Mouse (Mus musculus) embryonic facial prominence, embryonic 13.5 days (tissue): ENCODE measurements around the gene Ndufc1. TPM values are rescaled to one million over a fixed set of nuclear protein-coding genes. Genes with fewer than 3 reads are reported as not detected.
"Not testable (repeated sequence)": the region's sequence is repeated elsewhere in the genome, so short reads cannot be mapped to it uniquely, and the experiment has no call there.

ENCODE experiments used
- ATAC-seq: fragments of 200-750 bp; cut with Nextera tagmentation; 2 replicates; pipeline ENCODE4 v1.8.0; 2017; ENCODE audit warnings: low read depth; ENCODE audit not compliant: insufficient number of reproducible peaks, insufficient read depth, low FRiP score, low TSS enrichment
- H3K27ac ChIP-seq: fragments of 300-500 bp; sonication (generic); 2 replicates; pipeline ENCODE4 v1.5.1; 2015; ENCODE audit warnings: moderate library complexity, mild to moderate bottlenecking, inconsistent platforms
- H3K27me3 ChIP-seq: fragments of 300-500 bp; sonication (generic); 2 replicates; pipeline ENCODE4 v1.6.1; 2015; ENCODE audit warnings: mild to moderate bottlenecking, inconsistent platforms
- H3K36me3 ChIP-seq: fragments of 300-500 bp; sonication (generic); 2 replicates; pipeline ENCODE4 v1.6.1; 2015; ENCODE audit warnings: mild to moderate bottlenecking, inconsistent platforms
- H3K4me1 ChIP-seq: fragments of 300-500 bp; sonication (generic); 2 replicates; pipeline ENCODE4 v1.6.1; 2015; ENCODE audit warnings: inconsistent platforms
- H3K4me2 ChIP-seq: fragments of 300-500 bp; sonication (generic); 2 replicates; pipeline ENCODE4 v1.6.1; 2015; ENCODE audit warnings: moderate library complexity, mild to moderate bottlenecking, inconsistent platforms
- H3K4me3 ChIP-seq: fragments of 300-500 bp; sonication (generic); 2 replicates; pipeline ENCODE4 v1.5.1; 2015; ENCODE audit warnings: mild to moderate bottlenecking, inconsistent platforms
- H3K9ac ChIP-seq: fragments of 300-500 bp; sonication (generic); 2 replicates; pipeline ENCODE4 v1.6.1; 2015; ENCODE audit warnings: mild to moderate bottlenecking, inconsistent platforms
- H3K9me3 ChIP-seq: fragments of 300-500 bp; sonication (generic); 2 replicates; pipeline ENCODE4 v1.6.1; 2016; ENCODE audit warnings: inconsistent platforms
- WGBS: fragments of 180-500 bp; shearing (Covaris S2); methylation state at CpG from one replicate; pipeline ENCODE4 v1.1.7; 2015; ENCODE audit warnings: mixed read lengths; 5-methylcytosine and 5-hydroxymethylcytosine counted together
- polyA plus RNA-seq: library from polyadenylated mRNA; unstranded; fragments of >200 nt; fragmentation: Nextera tagmentation; extraction: Ambion mirVana; gene quantifications from 2 replicates; pipeline ENCODE4 v1.2.1, GENCODE M21; 2015

Gene Ndufc1
- polyA plus RNA-seq, 1 experiment from 2014 or later = 766 TPM

DNA sequence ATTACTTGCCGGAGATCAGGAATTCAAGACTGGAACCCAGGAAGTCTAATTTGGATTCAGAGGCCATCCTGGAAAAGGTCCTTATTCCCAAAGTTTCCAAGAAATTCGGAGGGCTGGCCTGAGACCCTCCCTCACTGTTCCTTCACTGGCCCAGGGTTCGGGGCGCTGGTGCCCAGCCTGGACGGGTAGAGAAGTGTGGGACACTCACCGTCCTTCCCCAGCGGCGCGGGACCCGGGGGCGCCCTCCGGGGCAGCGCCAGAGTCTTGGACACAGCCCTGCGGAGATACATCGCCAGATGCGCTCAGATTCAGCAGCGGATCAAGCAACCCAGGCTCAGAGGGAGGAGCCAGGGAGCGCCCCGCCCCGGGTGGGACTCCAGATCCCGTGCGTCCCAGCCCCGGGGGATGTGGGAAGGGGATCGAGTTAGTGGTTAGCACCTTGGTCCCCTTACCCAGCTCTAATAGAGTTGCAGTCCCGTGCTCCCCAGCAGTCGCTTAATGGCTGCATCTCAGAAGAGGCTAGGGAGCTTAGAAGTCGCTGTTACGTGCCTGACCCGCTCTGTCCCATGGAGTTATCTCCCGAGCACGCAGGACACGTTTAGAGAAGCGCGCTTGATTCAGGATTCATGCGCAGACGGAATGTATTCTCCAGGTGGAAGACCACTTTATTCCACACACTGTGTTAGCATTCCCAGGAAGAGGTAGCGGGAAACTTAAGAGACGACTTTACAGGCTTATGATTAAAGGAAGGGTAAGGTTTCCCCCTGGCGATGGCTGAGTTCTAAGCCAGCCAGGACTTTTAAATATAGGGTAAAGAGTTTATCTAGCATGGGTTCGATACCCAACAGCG lies 12.3 kb downstream of the Ndufc1 start, which contains the start of gene Mgarp:
Gene Mgarp (minus strand): TSS at position 520 of the 850 bp plus-strand sequence.
- H3K4me3 ChIP-seq = peak within 1 kb of the TSS; percentile 53
- H3K4me1 ChIP-seq = peaks cover 18% of the 10 kb centered on the region; the same call in 1 of the 2 replicates
- no peak within 1 kb of the TSS for H3K27ac ChIP-seq
- H3K27me3 ChIP-seq = peaks cover 23% of the 10 kb centered on the region
- peak within 1 kb of the TSS; percentile 73 for H3K4me2 ChIP-seq
- H3K9me3 ChIP-seq = no peaks in the 10 kb centered on the region
- H3K9ac ChIP-seq = peak within 1 kb of the TSS; percentile 67
- no peaks in the 10 kb centered on the region for H3K36me3 ChIP-seq
- peak; percentile 76; the same call in 1 of the 2 replicates for ATAC-seq
- WGBS = 2% methylated on average over 41 of the region's 41 CpGs

DNA sequence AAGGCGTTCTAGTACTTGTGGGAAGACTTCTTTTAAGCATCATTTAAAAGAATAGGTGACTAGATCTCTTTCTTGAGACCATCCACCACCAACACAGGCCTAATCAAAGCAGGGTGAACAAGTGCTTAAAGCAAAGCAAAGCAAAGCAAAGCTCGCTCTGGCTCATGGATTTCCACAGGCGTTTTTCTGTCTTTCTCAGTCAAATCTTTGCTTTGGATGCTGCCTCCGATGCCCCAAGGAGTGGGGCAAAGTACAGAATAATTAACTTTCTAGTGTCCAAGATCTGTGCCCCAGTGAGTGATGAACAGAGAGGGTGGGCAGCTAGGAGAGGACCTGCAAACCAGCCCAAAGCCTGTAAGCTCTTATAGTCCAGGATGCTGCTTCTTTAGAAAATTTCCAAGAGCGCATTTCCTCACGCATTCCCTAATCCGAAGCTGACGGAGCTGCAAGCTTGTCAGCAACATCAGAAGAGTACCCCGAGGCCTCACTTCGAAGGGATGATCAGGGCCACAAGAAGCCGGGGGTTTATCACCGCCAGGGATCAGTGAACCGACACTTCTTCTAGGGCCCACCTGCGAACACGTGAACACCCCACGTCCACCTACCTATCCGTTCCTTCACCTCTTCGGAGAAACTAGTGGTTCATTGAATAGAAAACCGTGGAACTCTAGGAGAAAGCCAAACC lies 13.2 kb downstream of the Ndufc1 start:
- no peak for ATAC-seq
- H3K4me2 ChIP-seq = peak overlapping the region; percentile 73
- peaks cover 23% of the 10 kb centered on the region for H3K27me3 ChIP-seq
- WGBS = 15% methylated on average over 19 of the region's 19 CpGs
- H3K4me3 ChIP-seq = peak overlapping the region; percentile 53
- H3K9me3 ChIP-seq = no peaks in the 10 kb centered on the region
- no peak overlapping the region for H3K9ac ChIP-seq
- no peaks in the 10 kb centered on the region for H3K36me3 ChIP-seq
- no peak overlapping the region for H3K27ac ChIP-seq
- peaks cover 18% of the 10 kb centered on the region; the same call in 1 of the 2 replicates for H3K4me1 ChIP-seq

DNA sequence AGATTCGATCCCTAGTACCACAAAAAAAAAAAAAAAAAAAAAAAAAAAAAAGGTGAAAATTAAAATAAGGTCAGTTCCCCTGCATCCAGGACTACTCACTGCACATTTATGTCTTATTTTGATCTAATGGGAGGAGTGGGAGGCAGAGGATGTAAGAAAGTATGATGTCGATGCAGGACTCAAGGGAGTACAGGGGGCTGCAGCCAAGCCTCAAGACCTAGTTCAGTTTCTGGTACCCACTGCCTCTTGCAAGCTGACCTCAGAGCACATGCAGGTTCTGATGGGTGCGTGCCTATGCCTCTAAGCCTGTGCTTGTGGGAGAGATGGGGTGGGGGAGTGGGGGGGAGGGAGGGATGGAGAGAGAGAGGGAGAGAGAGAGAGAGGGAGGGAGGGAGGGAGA lies 13.9 kb downstream of the Ndufc1 start:
- H3K27ac ChIP-seq = no peak overlapping the region
- peaks cover 18% of the 10 kb centered on the region; the same call in 1 of the 2 replicates for H3K4me1 ChIP-seq
- H3K36me3 ChIP-seq = no peaks in the 10 kb centered on the region
- no peak overlapping the region for H3K9ac ChIP-seq
- WGBS = 68% methylated on average over 3 of the region's 3 CpGs
- no peak overlapping the region for H3K4me3 ChIP-seq
- H3K27me3 ChIP-seq = peaks cover 23% of the 10 kb centered on the region
- no peak overlapping the region for H3K4me2 ChIP-seq
- H3K9me3 ChIP-seq = no peaks in the 10 kb centered on the region
- no peak for ATAC-seq

- Histone ChIP-seq H3K27ac (no peak overlapping the region), H3K9me3 (no peaks in the 10 kb centered on the region), H3K4me2 (no peak overlapping the region), H3K27me3 (peaks cover 23% of the 10 kb centered on the region), H3K4me1 (0 out of 2 replicates have a peak, but pooled peaks cover 15% of the 10 kb centered on the region), H3K9ac (no peak overlapping the region), H3K36me3 (no peaks in the 10 kb centered on the region), H3K4me3 (no peak overlapping the region)
- no peak for ATAC-seq
- 93% methylated on average over 2 of the region's 2 CpGs for WGBS
Observed at GRCm38 (mm10) chr3:51393651-51394050, 15.1 kb downstream of the Ndufc1 start.

DNA sequence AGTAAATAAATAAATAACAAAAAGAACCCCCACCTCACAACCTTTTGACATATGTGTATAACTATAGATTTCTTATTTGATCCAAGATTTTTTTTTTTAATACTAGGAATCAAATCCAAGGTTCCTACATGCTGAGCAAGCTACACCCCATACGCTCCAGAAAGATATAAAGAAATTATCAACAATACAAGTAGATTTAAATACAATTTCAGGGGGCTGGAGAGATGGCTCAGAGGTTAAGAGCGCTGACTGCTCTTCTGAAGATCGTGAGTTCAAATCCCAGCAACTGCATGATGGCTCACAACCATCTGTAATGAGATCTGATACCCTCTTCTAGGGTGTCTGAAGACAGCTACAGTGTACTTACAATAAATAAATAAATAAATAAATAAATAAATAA lies 15.8 kb downstream of the Ndufc1 start:
- 95% methylated on average over 3 of the region's 3 CpGs for WGBS
- H3K9ac ChIP-seq, ATAC-seq, H3K4me2 ChIP-seq, H3K9me3 ChIP-seq, H3K4me3 ChIP-seq, H3K27ac ChIP-seq, H3K36me3 ChIP-seq: not testable (repeated sequence)
- Histone ChIP-seq H3K4me1 (0 out of 2 replicates have a peak, but pooled peaks cover 15% of the 10 kb centered on the region), H3K27me3 (peaks cover 25% of the 10 kb centered on the region)

DNA sequence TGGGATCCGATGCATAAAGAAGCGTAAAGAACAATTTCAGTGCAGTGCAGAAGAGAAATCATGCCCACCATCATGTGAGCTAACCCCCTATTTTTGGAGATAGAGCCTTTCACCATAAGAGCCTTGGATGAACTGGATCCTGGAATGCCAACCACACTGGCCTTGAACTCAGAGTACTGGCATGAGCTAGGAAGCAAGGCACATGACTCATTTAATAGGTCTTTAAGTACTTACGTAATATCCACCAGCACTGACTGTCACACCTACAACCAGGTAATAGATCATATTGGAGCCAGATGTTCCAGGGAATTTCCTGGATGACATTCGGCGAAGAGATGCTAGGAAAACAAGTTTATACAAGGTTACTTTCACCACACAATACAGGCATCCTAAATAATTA lies 17.2 kb downstream of the Ndufc1 start:
- 79% methylated on average over 5 of the region's 5 CpGs for WGBS

GRCm38 (mm10) chr3:51391095-51391494 lies 17.7 kb downstream of the Ndufc1 start:
- WGBS = 86% methylated on average over 5 of the region's 5 CpGs
- ATAC-seq = no peak
- H3K27ac ChIP-seq = no peak overlapping the region
- H3K4me3 ChIP-seq = no peak overlapping the region
- no peaks in the 10 kb centered on the region for H3K36me3 ChIP-seq
- no peak overlapping the region for H3K4me2 ChIP-seq
- no peak overlapping the region for H3K9ac ChIP-seq
- H3K9me3 ChIP-seq = no peaks in the 10 kb centered on the region
- 0 out of 2 replicates have a peak, but pooled peaks cover 10% of the 10 kb centered on the region for H3K4me1 ChIP-seq
- peaks cover 14% of the 10 kb centered on the region for H3K27me3 ChIP-seq

More for the DNA sequence above, 17.2 kb downstream of the Ndufc1 start:
- no peak for ATAC-seq
- H3K9me3 ChIP-seq = no peaks in the 10 kb centered on the region
- H3K27me3 ChIP-seq = peaks cover 19% of the 10 kb centered on the region
- H3K4me3 ChIP-seq = no peak overlapping the region
- H3K36me3 ChIP-seq = no peaks in the 10 kb centered on the region
- no peak overlapping the region for H3K27ac ChIP-seq
- 0 out of 2 replicates have a peak, but pooled peaks cover 15% of the 10 kb centered on the region for H3K4me1 ChIP-seq
- no peak overlapping the region for H3K4me2 ChIP-seq
- H3K9ac ChIP-seq = no peak overlapping the region

DNA sequence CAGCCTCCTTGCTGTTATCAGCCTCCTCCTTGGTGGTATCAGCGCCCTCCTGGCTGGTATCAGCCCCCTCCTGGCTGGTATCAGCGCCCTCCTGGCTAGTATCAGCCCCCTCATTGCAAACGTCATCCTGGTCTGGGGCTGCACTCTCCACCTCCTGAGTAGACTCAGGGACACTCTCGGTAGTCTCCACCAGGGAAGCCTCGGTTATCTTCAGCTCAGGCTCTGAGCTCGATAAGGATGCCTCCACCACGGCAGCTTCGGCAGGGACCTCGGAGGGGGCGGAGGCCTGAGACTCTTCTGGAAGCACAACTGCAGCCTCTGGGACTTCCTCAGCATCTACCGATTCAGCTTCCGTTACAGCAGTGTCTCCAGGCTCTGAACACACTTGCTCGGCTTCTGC lies 19.9 kb downstream of the Ndufc1 start:
- H3K27me3 ChIP-seq = peaks cover 5% of the 10 kb centered on the region
- H3K36me3 ChIP-seq = no peaks in the 10 kb centered on the region
- no peak overlapping the region for H3K27ac ChIP-seq
- ATAC-seq = no peak
- H3K4me1 ChIP-seq = 0 out of 2 replicates have a peak, but pooled peaks cover 6% of the 10 kb centered on the region
- H3K9ac ChIP-seq = peak overlapping the region; percentile 58; the same call in 1 of the 2 replicates
- no peaks in the 10 kb centered on the region for H3K9me3 ChIP-seq
- H3K4me2 ChIP-seq = peak overlapping the region; percentile 59
- peak overlapping the region; percentile 31 for H3K4me3 ChIP-seq
- 6% methylated on average over 13 of the region's 13 CpGs for WGBS

- peaks cover 5% of the 10 kb centered on the region for H3K27me3 ChIP-seq
- H3K9me3 ChIP-seq = no peaks in the 10 kb centered on the region
- H3K4me2 ChIP-seq = no peak overlapping the region
- no peak overlapping the region for H3K9ac ChIP-seq
- 66% methylated on average over 8 of the region's 8 CpGs for WGBS
- no peak overlapping the region for H3K27ac ChIP-seq
- no peak overlapping the region for H3K4me3 ChIP-seq
- H3K4me1 ChIP-seq = 0 out of 2 replicates have a peak, but pooled peaks cover 6% of the 10 kb centered on the region
- no peak for ATAC-seq
- H3K36me3 ChIP-seq = no peaks in the 10 kb centered on the region
Observed at GRCm38 (mm10) chr3:51387868-51388381, 20.9 kb downstream of the Ndufc1 start.

GRCm38 (mm10) chr3:51387134-51387451 lies 21.7 kb downstream of the Ndufc1 start:
- no peak overlapping the region for H3K27ac ChIP-seq
- H3K9ac ChIP-seq = no peak overlapping the region
- H3K4me1 ChIP-seq = 0 out of 2 replicates have a peak, but pooled peaks cover 6% of the 10 kb centered on the region
- H3K4me3 ChIP-seq = no peak overlapping the region
- H3K9me3 ChIP-seq = no peaks in the 10 kb centered on the region
- no peak for ATAC-seq
- H3K36me3 ChIP-seq = no peaks in the 10 kb centered on the region
- peaks cover 5% of the 10 kb centered on the region for H3K27me3 ChIP-seq
- no peak overlapping the region for H3K4me2 ChIP-seq
- 71% methylated on average over 3 of the region's 3 CpGs for WGBS

DNA sequence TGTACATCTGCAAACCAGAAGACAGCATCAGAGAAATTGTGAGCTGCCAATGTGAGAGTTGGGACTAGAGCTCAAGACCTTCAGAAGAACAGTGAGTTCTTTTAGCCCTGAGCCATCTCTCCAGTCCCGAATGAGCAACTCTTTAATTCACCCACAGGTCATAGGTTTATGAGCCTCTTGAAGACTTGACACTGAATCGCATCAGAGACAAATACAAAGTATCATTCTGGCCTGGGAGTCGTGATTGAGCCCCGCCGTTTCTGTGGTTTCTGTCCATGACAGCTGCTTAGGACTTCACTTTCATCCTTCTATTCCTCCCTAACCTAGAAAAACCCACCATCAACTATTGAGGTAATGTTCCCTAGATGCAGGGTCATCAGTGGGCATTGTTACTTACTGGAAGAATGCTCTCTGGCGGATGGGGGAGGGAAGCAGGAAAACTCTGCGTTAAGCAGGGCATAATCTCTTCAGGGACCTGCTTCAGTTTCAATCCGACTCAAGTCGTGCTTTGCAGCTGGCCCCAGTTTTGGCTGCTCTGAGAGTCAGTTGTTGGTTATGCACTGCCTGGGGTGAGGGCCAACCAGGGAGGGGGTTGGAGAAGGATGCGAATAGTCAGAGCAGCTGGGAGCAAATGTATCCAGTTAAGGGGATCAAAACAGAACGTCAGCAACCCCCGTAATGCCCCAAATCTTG lies 22.2 kb downstream of the Ndufc1 start:
- Histone ChIP-seq H3K9ac (no peak overlapping the region), H3K27ac (no peak overlapping the region), H3K4me3 (no peak overlapping the region), H3K36me3 (no peaks in the 10 kb centered on the region), H3K27me3 (peaks cover 5% of the 10 kb centered on the region), H3K9me3 (no peaks in the 10 kb centered on the region), H3K4me2 (no peak overlapping the region), H3K4me1 (0 out of 2 replicates have a peak, but pooled peaks cover 6% of the 10 kb centered on the region)
- no peak for ATAC-seq
- WGBS = 33% methylated on average over 12 of the region's 12 CpGs
